Mouse (Mus musculus) left cerebral cortex, postnatal 25 days (tissue): ENCODE results near the gene Olfr259. TPM values are rescaled to one million over a fixed set of nuclear protein-coding genes. Genes with fewer than 3 reads are reported as not detected.

Experiments
- DNase-seq, 2 experiments: peaks; one replicate each; pipeline ENCODE4 v3.0.0; 2022; ENCODE audit warnings: low spot score in 2 of 2, mixed read lengths in 1 of 2
- intact Hi-C: fragments of 180-260 bp; cut with DNase I; formaldehyde crosslinking; loops from one replicate; pipeline ENCODE4 v1.15.1; 2025
- total RNA-seq, 2 experiments: library from RNA; stranded (reverse); gene quantifications; 2 replicates each; pipeline ENCODE4 v1.2.3; 2021

The Olfr259 gene
- total RNA-seq: not detected

DNA sequence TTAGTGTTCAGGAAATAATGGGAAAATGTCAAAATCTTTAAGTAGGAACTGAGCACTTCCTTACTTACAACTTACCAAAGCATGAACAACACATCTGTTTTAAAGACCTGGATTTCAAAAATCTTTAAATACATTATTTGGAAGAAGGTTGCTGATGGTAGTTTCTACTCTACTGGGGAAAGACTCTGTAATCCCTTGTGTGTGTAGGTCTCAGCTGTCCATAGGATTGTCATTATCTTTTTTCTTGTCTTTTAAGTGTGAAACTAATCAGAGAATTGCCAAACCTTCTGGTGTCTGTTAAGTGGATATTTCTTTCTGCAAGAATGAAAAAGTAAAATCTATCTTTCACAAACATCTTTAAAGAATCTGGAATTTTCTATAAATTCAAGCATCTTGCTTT is at the start of gene Olfr259:
TSS of gene Olfr259 (minus strand) at position 101 of the 400 bp plus-strand sequence.
- intact Hi-C loops: no loop called here
- no peak for DNase-seq

DNA sequence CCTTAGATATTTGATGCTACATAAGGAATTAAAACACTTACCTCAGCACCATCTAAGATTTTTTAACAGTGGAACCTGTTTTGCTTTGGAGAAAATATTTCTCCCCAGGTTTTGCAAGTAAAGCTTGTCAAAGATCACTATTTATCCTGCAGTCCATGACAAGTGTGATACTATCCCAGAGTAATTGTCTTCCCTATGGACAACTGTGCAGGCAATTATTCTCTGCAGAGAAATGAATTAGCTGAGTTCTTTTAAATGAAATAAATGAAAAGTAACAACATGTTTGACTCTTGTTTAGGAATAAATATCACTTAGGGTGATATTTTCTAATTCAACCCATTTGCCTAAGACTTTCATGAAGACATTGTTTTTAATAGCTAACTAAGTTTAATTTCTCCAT is 38.2 kb upstream of the Olfr259 start, which contains the start of gene Olfr1111:
TSS of gene Olfr1111 (minus strand) at position 101 of the 400 bp plus-strand sequence.
- intact Hi-C loops: no loop called here
- no peak for DNase-seq

DNA sequence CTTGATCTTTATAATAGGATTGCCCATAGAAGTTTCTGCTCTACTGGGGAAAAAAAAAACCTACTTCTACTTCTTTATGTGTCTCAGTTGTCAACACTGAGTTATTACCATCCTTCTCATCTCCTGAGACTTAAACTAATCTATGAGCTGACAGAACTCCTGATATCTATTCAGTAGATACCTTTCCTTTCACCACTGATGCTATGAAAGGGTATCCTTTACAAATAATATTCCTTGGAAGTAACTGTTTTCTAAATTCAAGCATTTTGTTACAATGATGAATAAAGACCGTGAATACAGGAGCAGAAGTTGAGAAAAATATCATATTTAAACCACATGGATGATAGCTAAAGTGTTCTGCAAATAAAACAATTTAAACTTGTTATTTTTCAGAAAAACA is 25.8 kb upstream of the Olfr259 start, which contains the start of gene Olfr1110:
TSS of gene Olfr1110 (minus strand) at position 101 of the 400 bp plus-strand sequence.
- intact Hi-C loops: no loop called here
- no peak for DNase-seq

DNA sequence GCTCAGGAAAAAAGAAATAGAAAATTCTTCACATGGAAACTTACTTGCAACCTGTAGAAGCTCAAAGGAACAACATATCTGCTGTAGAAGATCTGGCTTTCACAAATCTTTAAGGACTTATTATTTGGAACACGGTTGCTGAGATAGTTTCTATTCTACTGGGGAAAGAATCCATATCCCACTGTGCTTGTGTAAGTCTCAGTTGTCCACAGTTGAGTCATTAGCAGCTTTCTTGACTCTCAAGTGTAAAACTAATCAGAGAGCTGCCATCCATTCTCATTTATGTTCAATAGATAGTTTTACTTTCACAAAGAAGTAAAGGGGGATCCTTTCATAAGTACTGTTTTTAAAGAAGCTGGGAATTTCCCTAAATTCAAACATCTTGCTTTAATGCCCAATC is 18.5 kb downstream of the Olfr259 start, which contains the start of gene Olfr1109:
TSS of gene Olfr1109 (minus strand) at position 101 of the 400 bp plus-strand sequence.
- intact Hi-C loops: no loop called here
- DNase-seq: no peak

DNA sequence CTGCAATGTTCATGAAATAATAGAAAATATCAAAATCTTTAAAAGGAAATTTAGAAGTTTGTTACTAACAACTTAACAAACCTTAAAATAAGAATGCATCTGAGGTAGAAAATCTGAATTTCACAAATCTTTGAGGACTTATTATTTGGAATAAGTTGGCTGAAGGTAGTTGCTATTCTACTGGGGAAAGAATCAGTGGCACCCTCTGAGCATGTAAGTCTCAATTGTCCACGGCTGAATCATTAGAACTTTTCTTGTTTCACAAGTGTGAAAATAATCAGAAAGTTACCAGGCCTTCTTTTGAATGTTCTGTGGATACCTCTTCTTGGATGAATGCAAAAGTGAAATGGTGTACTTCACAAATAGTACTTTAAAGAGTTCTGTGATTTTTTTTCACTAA is 38.6 kb downstream of the Olfr259 start, which contains the start of gene Olfr1107:
TSS of gene Olfr1107 (minus strand) at position 101 of the 400 bp plus-strand sequence.
- no peak for DNase-seq
- intact Hi-C loops: no loop called here

Other genes with a start within 250 kb of the Olfr259 start
- not detected for gene Gm13723, start 239.8 kb downstream of the Olfr259 start, total RNA-seq
- not detected for gene Olfr1097, start 222.4 kb downstream of the Olfr259 start, total RNA-seq
- gene Olfr1098, start 190.0 kb downstream of the Olfr259 start, total RNA-seq: not detected
- not detected for gene Olfr1099, start 153.9 kb downstream of the Olfr259 start, total RNA-seq
- not detected for gene Olfr1100, start 134.6 kb downstream of the Olfr259 start, total RNA-seq
- gene Olfr1101, start 123.3 kb downstream of the Olfr259 start, total RNA-seq: not detected
- not detected for gene Olfr1102, start 116.2 kb downstream of the Olfr259 start, total RNA-seq
- gene Olfr1104, start 87.5 kb downstream of the Olfr259 start, total RNA-seq: not detected
- gene Olfr1105, start 78.0 kb downstream of the Olfr259 start, total RNA-seq: not detected
- gene Olfr1106, start 62.3 kb downstream of the Olfr259 start, total RNA-seq: not detected
- gene Olfr1107, start 38.8 kb downstream of the Olfr259 start, total RNA-seq: not detected
- gene Olfr1109, start 18.6 kb downstream of the Olfr259 start, total RNA-seq: not detected
- not detected for gene Olfr1110, start 25.7 kb upstream of the Olfr259 start, total RNA-seq
- gene Olfr1111, start 38.1 kb upstream of the Olfr259 start, total RNA-seq: not detected
- gene Olfr1112, start 73.2 kb upstream of the Olfr259 start, total RNA-seq: not detected
- not detected for gene Olfr1113, start 94.4 kb upstream of the Olfr259 start, total RNA-seq
- gene Olfr1115, start 133.4 kb upstream of the Olfr259 start, total RNA-seq: not detected
- not detected for gene Olfr1116, start 153.0 kb upstream of the Olfr259 start, total RNA-seq
- gene Olfr1118, start 193.0 kb upstream of the Olfr259 start, total RNA-seq: not detected
- gene Olfr1120, start 240.2 kb upstream of the Olfr259 start, total RNA-seq: not detected